Mouse (Mus musculus): Measurements from ENCODE around the gene Dlgap3. TPM values are rescaled to one million over a fixed set of nuclear protein-coding genes. Genes with fewer than 3 reads are reported as not detected.

The Dlgap3 gene
- polyA plus RNA-seq, 1 experiment from 2014 or later: 0.63 TPM

DNA sequence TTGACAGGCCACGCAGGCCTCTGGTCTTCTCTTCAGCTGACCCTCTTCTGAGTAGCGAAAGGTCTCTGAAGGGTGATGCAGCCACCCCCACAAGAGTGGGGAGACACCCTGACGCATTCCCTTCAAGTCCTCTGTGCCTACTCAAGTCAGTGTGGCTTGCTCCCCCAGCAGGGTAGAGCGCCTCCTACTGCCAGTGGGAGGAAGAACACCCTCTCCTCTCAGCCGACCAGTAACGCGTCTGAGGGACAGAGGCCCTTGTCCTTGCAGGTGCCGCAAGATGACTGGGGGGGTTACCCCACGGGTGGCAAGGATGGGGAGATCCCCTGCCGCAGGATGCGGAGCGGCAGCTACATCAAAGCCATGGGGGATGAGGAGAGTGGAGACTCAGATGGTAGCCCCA is 30.4 kb downstream of the Dlgap3 start:
- Histone ChIP-seq H3K4me2 (no peak overlapping the region), H3K27ac (no peak overlapping the region), H3K36me3 (no peaks in the 10 kb centered on the region), H3K4me1 (peaks cover 5% of the 10 kb centered on the region; the same call in 1 of the 2 replicates), H3K27me3 (no peaks in the 10 kb centered on the region), H3K9me3 (no peaks in the 10 kb centered on the region), H3K4me3 (no peak overlapping the region), H3K9ac (no peak overlapping the region)
- no peak for ATAC-seq (ENCODE audit: insufficient number of reproducible peaks, low FRiP score, low TSS enrichment, low read depth)
- 66% methylated on average over 12 of the region's 12 CpGs for WGBS

DNA sequence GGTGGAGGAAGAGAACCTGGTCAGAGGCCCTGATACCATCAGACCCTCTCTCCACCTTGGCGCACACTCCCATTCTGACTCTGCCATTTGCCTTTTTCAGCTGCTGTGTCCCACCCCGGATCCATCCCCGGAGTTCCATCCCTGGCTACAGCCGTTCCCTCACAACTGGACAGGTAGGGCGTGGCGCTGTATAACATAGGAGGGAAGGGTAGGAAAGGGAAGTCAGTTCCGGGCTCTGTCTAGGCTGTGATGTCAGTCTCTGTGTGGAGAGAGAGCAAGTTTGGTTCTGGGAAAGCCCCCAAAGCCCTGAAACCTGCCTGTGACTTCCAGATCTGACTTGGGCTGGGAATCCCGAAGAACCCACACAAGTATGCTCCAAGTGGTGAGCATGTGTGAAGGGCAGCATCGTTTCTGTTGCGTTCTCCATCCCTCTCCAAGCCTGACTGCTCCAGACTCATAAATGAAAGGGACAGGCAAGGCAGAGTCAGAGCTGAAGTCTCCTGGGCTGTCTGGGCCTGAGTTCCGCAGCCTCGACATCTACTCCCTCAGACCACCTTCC is 31.2 kb downstream of the Dlgap3 start:
- WGBS: 82% methylated on average over 12 of the region's 12 CpGs
- peaks cover 5% of the 10 kb centered on the region; the same call in 1 of the 2 replicates for H3K4me1 ChIP-seq
- H3K36me3 ChIP-seq: no peaks in the 10 kb centered on the region
- no peak overlapping the region for H3K4me3 ChIP-seq
- no peaks in the 10 kb centered on the region for H3K27me3 ChIP-seq
- no peak for ATAC-seq (ENCODE audit: insufficient number of reproducible peaks, low FRiP score, low TSS enrichment, low read depth)
- no peak overlapping the region for H3K4me2 ChIP-seq
- no peak overlapping the region for H3K9ac ChIP-seq
- H3K27ac ChIP-seq: no peak overlapping the region
- no peaks in the 10 kb centered on the region for H3K9me3 ChIP-seq

DNA sequence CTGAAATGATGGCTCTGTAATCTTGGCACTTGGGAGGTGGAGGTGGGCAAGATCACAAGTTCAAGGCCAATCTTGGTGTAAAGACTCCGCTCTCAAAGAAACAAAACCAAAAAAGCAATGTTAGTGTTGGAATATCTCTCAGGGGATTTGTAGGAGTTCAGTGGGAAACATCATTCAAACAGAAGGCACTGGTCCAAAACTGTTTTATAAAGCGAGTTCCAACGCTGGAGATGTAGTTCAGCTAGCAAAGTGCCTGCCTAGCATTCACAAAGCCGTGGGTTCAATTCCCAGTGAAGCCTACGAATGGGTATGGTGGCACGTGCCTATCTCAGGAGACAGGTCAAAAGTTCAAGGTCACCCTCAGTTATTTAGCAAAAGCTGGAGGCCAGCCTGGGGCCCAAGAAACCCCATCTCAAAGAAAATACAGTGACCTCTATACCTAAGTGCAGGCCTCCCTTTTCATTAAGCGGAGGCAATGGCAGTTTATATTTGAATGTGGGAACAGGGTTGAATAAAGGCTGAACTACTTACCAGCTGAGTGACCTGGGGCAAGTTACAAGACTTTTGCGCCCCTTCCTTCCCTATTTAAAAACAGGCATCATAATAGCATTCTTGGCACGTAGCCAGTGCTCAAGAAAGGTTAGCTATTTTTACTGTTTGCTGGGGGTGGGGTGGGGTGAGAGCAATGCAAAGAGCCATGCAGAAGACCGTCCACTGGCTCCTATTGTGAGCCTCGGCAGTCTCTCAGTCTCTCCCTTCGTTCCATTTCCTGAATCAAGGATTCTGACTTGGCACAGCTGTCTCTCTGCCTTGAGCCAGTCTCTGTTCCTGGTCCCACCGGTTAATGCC is 32.0 kb downstream of the Dlgap3 start:
- Histone ChIP-seq H3K9me3 (no peaks in the 10 kb centered on the region), H3K4me3 (no peak overlapping the region), H3K4me2 (no peak overlapping the region), H3K36me3 (no peaks in the 10 kb centered on the region), H3K4me1 (peaks cover 5% of the 10 kb centered on the region; the same call in 1 of the 2 replicates), H3K9ac (no peak overlapping the region), H3K27me3 (no peaks in the 10 kb centered on the region), H3K27ac (no peak overlapping the region)
- WGBS: 51% methylated on average over 13 of the region's 13 CpGs
- ATAC-seq (ENCODE audit: insufficient number of reproducible peaks, low FRiP score, low TSS enrichment, low read depth): no peak

DNA sequence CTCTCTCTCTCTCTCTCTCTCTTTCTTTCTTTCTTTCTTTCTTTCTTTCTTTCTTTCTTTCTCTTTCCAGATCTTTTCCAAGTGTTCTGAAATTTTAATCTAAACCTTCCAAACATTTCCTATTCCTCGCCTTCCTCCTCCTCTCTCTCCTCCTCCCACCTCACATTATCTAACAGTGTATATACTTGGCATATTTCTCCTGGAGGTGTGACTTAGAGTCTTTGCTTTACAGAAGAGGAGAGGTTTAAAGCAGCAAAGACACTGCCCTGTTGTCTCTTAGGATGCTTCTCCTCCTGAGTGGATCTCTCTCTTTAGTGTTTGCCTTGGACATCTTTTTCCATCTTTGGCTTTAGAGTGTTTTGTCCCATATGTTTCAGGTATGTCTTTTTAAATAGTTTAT is 34.1 kb downstream of the Dlgap3 start:
- Histone ChIP-seq H3K27me3 (no peaks in the 10 kb centered on the region), H3K9ac (no peak overlapping the region), H3K4me1 (peaks cover 5% of the 10 kb centered on the region; the same call in 1 of the 2 replicates), H3K4me3 (no peak overlapping the region), H3K36me3 (no peaks in the 10 kb centered on the region), H3K27ac (no peak overlapping the region), H3K9me3 (no peaks in the 10 kb centered on the region), H3K4me2 (no peak overlapping the region)
- 67% methylated on average over 1 of the region's 1 CpGs for WGBS
- no peak for ATAC-seq (ENCODE audit: insufficient number of reproducible peaks, low FRiP score, low TSS enrichment, low read depth)

DNA sequence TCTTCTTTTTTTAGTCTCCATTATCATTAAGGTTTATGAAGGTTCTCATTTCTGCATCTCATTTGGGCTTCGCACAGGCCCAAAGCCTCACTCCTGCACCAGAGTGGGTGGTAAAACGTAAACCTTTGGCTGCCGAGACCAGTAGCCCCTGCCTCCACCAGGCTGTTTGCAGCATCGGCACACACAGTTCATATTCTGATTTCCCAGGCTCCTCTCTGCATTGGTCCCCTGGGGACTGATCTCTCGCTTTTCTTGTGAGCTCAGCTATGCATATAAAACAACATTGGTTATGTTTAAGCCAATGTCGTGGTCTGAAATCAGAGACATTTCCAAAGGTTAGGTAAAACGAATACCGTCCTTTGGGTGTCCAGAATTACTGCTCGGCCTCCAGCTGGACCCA is 42.3 kb downstream of the Dlgap3 start:
- Histone ChIP-seq H3K27ac (no peak overlapping the region), H3K27me3 (peaks cover 31% of the 10 kb centered on the region), H3K4me2 (no peak overlapping the region), H3K9ac (no peak overlapping the region), H3K4me3 (no peak overlapping the region), H3K4me1 (peaks cover 4% of the 10 kb centered on the region), H3K9me3 (no peaks in the 10 kb centered on the region), H3K36me3 (no peaks in the 10 kb centered on the region)
- no peak for ATAC-seq (ENCODE audit: insufficient number of reproducible peaks, low FRiP score, low TSS enrichment, low read depth)
- WGBS: 60% methylated on average over 9 of the region's 9 CpGs

DNA sequence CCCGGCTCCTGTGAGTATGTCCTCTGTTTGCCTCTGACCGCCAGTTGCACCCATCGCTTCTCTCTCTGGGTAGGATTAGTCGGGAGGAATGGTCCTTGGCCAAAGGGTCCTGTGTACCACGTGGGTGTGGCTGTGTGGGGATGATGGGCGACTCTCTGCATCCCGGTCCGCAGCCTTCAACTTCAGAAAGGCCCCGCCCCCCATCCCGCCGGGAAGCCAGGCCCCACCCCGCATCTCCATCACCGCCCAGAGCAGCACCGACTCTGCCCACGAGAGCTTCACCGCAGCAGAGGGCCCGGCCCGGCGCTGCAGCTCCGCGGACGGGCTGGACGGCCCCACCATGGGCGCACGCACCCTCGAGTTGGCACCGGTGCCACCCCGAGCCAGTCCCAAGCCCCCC is 45.5 kb downstream of the Dlgap3 start:
- ATAC-seq (ENCODE audit: insufficient number of reproducible peaks, low FRiP score, low TSS enrichment, low read depth): peak; percentile 45; the same call in 1 of the 2 replicates
- 0 out of 2 replicates have a peak overlapping the region, but pooled peaks have one; percentile 6 for H3K4me2 ChIP-seq
- H3K9me3 ChIP-seq: no peaks in the 10 kb centered on the region
- H3K4me1 ChIP-seq: peaks cover 4% of the 10 kb centered on the region
- no peak overlapping the region for H3K9ac ChIP-seq
- H3K4me3 ChIP-seq: no peak overlapping the region
- no peaks in the 10 kb centered on the region for H3K36me3 ChIP-seq
- H3K27ac ChIP-seq: no peak overlapping the region
- peaks cover 40% of the 10 kb centered on the region for H3K27me3 ChIP-seq
- WGBS: 17% methylated on average over 28 of the region's 28 CpGs

DNA sequence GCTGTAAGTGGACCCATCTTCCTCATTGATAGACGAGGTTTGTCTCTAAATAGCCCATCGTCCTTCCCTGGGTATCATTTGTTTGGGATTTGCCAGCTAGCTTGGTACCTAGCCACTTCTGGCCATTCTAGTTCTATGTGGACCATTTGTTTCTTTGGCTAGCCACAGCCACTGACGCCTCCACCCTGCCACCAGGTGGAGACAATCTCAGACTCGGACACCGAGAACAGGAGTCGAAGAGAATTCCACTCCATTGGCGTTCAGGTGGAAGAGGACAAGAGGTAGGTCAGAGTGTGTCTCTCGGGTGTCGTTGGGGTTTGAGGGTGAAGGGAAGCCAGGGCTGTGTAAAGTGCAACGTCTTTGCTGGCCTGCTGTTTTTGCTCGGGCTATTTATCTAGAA is 46.1 kb downstream of the Dlgap3 start:
- 54% methylated on average over 11 of the region's 11 CpGs for WGBS
- H3K36me3 ChIP-seq: no peaks in the 10 kb centered on the region
- peaks cover 4% of the 10 kb centered on the region for H3K4me1 ChIP-seq
- H3K4me3 ChIP-seq: no peak overlapping the region
- no peak overlapping the region for H3K4me2 ChIP-seq
- ATAC-seq (ENCODE audit: insufficient number of reproducible peaks, low FRiP score, low TSS enrichment, low read depth): no peak
- H3K9me3 ChIP-seq: no peaks in the 10 kb centered on the region
- H3K27ac ChIP-seq: no peak overlapping the region
- no peak overlapping the region for H3K9ac ChIP-seq
- peaks cover 40% of the 10 kb centered on the region for H3K27me3 ChIP-seq

DNA sequence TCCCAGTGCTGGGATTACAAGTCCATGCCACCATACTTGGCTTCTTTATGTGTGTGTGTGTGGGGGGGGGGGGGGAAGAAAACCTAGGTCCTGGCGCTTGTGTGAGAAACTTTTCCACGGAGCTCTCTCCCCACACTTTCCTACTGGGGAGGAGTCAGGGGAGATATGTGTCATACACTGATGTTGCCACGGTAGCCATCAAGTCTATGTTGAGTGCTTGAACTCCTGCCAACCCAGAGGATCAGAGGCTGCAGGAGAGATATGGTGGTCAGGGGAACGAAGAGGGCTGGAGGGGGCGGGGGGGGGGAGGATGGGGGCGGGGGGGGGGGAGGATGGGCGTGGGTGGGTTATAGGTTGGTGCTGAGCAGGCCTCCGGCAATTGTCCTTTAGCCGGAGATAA is 46.8 kb downstream of the Dlgap3 start:
- H3K9me3 ChIP-seq: no peaks in the 10 kb centered on the region
- ATAC-seq (ENCODE audit: insufficient number of reproducible peaks, low FRiP score, low TSS enrichment, low read depth): no peak
- H3K4me2 ChIP-seq: no peak overlapping the region
- no peak overlapping the region for H3K27ac ChIP-seq
- no peak overlapping the region for H3K4me3 ChIP-seq
- H3K27me3 ChIP-seq: peaks cover 40% of the 10 kb centered on the region
- H3K9ac ChIP-seq: no peak overlapping the region
- no peaks in the 10 kb centered on the region for H3K36me3 ChIP-seq
- H3K4me1 ChIP-seq: peaks cover 4% of the 10 kb centered on the region
- 65% methylated on average over 6 of the region's 9 CpGs for WGBS

DNA sequence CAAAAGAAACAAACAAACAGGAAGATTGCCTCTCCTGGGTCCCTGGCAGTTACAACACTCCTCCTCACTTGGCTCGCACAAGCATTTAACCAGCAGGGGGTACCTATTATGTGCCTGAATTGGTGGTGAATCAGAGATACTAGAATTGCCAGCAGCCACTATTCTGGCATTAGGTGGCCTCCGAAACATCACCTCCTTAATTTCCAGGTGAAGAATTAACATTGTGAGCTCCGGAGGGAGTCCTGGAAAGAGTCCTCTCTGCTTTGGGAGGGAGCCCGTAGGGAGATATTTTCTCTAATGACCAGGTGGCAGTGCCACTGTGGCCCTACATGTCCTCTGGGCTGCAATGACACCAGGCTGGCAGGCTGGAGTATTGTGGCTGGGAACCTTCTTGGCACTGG is 47.2 kb downstream of the Dlgap3 start:
- Histone ChIP-seq H3K9ac (no peak overlapping the region), H3K4me1 (peaks cover 4% of the 10 kb centered on the region), H3K4me3 (no peak overlapping the region), H3K27ac (no peak overlapping the region), H3K9me3 (no peaks in the 10 kb centered on the region), H3K27me3 (peaks cover 40% of the 10 kb centered on the region), H3K4me2 (no peak overlapping the region), H3K36me3 (no peaks in the 10 kb centered on the region)
- no peak for ATAC-seq (ENCODE audit: insufficient number of reproducible peaks, low FRiP score, low TSS enrichment, low read depth)
- WGBS: 71% methylated on average over 4 of the region's 4 CpGs

DNA sequence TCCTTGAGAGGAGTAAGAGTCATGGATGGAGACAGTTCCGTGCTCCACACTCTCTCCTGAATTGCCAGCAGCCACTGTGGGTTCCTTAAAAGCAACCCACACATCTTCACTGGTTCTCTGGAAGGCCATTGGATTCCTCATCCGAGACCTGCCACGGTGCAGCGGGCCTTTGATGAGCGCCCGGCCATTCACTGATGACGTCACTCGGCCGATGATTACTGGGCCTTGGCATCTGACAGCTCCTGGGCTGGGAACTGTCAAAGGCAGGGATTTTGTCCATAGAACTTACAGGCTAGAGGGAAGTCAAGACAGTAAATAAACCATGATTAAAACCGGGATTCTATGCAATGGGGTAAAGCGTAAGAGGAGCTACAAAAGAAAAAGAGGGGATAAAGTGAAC is 48.0 kb downstream of the Dlgap3 start:
- no peak for ATAC-seq (ENCODE audit: insufficient number of reproducible peaks, low FRiP score, low TSS enrichment, low read depth)
- peaks cover 43% of the 10 kb centered on the region for H3K27me3 ChIP-seq
- H3K36me3 ChIP-seq: no peaks in the 10 kb centered on the region
- H3K9ac ChIP-seq: no peak overlapping the region
- peaks cover 4% of the 10 kb centered on the region for H3K4me1 ChIP-seq
- H3K9me3 ChIP-seq: no peaks in the 10 kb centered on the region
- H3K4me2 ChIP-seq: no peak overlapping the region
- no peak overlapping the region for H3K27ac ChIP-seq
- WGBS: 66% methylated on average over 11 of the region's 11 CpGs
- no peak overlapping the region for H3K4me3 ChIP-seq

DNA sequence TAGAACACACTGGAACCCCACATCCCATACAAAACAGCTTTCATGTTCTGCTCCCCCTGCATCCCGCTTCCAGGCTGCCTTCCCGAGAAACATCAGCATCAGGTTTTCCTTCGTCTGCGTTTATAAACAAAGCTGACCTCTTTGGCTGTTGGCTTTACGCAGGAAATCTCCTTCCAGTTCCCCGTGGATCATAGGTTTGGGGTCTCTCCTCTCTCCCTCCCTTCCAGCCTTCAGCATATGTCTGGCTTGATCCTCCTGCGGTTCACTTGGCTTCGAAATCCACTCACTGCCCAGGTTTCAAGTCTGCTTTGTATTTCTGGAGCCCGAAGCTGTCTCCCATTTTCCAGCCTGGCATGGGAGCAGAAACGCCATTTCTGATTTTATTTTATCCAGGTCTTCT is 54.3 kb downstream of the Dlgap3 start:
- no peak overlapping the region for H3K4me3 ChIP-seq
- no peaks in the 10 kb centered on the region for H3K4me1 ChIP-seq
- 30% methylated on average over 10 of the region's 10 CpGs for WGBS
- ATAC-seq (ENCODE audit: insufficient number of reproducible peaks, low FRiP score, low TSS enrichment, low read depth): no peak
- no peaks in the 10 kb centered on the region for H3K9me3 ChIP-seq
- H3K36me3 ChIP-seq: no peaks in the 10 kb centered on the region
- no peak overlapping the region for H3K9ac ChIP-seq
- peaks cover 63% of the 10 kb centered on the region for H3K27me3 ChIP-seq
- H3K4me2 ChIP-seq: no peak overlapping the region
- no peak overlapping the region for H3K27ac ChIP-seq

DNA sequence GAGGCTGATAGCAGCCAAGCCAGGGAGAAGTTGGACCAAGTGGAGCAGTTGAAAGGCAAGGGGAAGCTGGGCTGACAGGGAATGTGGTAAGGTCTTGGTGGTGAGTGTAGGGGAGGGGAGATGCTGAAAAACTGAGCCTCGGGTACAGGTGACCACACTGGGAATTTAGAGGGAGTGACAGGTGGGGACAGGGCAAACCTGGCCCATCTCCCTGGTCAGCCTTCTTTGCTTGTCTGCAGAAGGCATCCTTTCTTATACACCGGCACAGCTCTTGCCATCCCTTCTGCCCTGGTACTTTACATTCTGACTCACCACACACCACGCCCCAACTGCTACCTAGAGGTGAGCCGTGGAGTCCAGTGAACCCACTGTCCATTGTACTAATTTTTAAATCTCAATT is 54.8 kb downstream of the Dlgap3 start:
- Histone ChIP-seq H3K9ac (no peak overlapping the region), H3K9me3 (no peaks in the 10 kb centered on the region), H3K4me2 (no peak overlapping the region), H3K27ac (no peak overlapping the region), H3K4me3 (no peak overlapping the region), H3K27me3 (peaks cover 68% of the 10 kb centered on the region), H3K36me3 (no peaks in the 10 kb centered on the region), H3K4me1 (no peaks in the 10 kb centered on the region)
- no peak for ATAC-seq (ENCODE audit: insufficient number of reproducible peaks, low FRiP score, low TSS enrichment, low read depth)
- 55% methylated on average over 4 of the region's 4 CpGs for WGBS
